Mouse (Mus musculus): Measurements from ENCODE around the gene Pcdh15. TPM values are rescaled to one million over a fixed set of nuclear protein-coding genes. Genes with fewer than 3 reads are reported as not detected.

The Pcdh15 gene
- polyA plus RNA-seq, 1 experiment from 2014 or later = 1.9 TPM

DNA sequence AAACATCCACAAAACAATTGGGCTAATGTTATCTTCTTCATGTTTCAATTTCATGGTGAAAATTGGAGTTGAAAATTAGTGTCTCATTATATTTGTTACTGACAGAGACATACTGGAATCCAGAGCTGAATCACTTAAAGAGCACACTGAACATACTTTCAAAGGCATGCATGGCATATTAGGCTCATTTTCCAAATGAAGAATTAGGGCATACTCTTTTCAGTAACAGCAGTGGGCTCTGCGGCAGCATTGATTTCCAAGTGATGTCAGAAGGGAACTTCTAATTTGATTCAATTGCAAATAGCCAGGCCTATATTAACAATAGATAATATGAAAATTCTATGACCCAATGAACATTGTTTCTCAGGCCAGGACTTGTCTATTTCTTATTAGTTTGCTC is 568.4 kb downstream of the Pcdh15 start:
- no peaks in the 10 kb centered on the region for H3K4me1 ChIP-seq (ENCODE audit: control insufficient read depth, insufficient read depth, low read length)
- no peak overlapping the region for H3K27ac ChIP-seq (ENCODE audit: low read depth, low read length)
- no peak overlapping the region for H3K9ac ChIP-seq (ENCODE audit: low read length)
- DNase-seq (ENCODE audit: low spot score) (no peak), ATAC-seq (no peak)
- H3K27me3 ChIP-seq (replicated peaks; ENCODE audit: control insufficient read depth, insufficient read depth, low read length) = no peaks in the 10 kb centered on the region
- H3K4me2 ChIP-seq (ENCODE audit: low read length) = no peak overlapping the region
- H3K9me3 ChIP-seq (replicated peaks; ENCODE audit: control insufficient read depth, low read length) = no peaks in the 10 kb centered on the region
- WGBS = 39% methylated on average over 1 of the region's 1 CpGs
- no peak overlapping the region for H3K4me3 ChIP-seq (ENCODE audit: low read depth, low read length)
- H3K36me3 ChIP-seq (ENCODE audit: control insufficient read depth, insufficient read depth, low read length) = no peaks in the 10 kb centered on the region

GRCm38 (mm10) chr10:73700519-73701286 is 601.6 kb downstream of the Pcdh15 start:
- DNase-seq (ENCODE audit: low spot score) (no peak), ATAC-seq (no peak)
- Histone ChIP-seq H3K27me3 (replicated peaks; ENCODE audit: control insufficient read depth, insufficient read depth, low read length) (no peaks in the 10 kb centered on the region), H3K27ac (ENCODE audit: low read depth, low read length) (no peak overlapping the region), H3K9me3 (replicated peaks; ENCODE audit: control insufficient read depth, low read length) (no peaks in the 10 kb centered on the region), H3K9ac (ENCODE audit: low read length) (no peak overlapping the region), H3K36me3 (ENCODE audit: control insufficient read depth, insufficient read depth, low read length) (no peaks in the 10 kb centered on the region), H3K4me2 (ENCODE audit: low read length) (no peak overlapping the region), H3K4me1 (ENCODE audit: control insufficient read depth, insufficient read depth, low read length) (no peaks in the 10 kb centered on the region), H3K4me3 (ENCODE audit: low read depth, low read length) (no peak overlapping the region)
- 62% methylated on average over 5 of the region's 5 CpGs for WGBS

GRCm38 (mm10) chr10:73725566-73726240 is 626.6 kb downstream of the Pcdh15 start:
- no peaks in the 10 kb centered on the region for H3K4me1 ChIP-seq (ENCODE audit: control insufficient read depth, insufficient read depth, low read length)
- H3K9ac ChIP-seq (ENCODE audit: low read length) = no peak overlapping the region
- H3K27me3 ChIP-seq (replicated peaks; ENCODE audit: control insufficient read depth, insufficient read depth, low read length) = no peaks in the 10 kb centered on the region
- ATAC-seq = no peak
- DNase-seq (ENCODE audit: low spot score) = no peak
- H3K36me3 ChIP-seq (ENCODE audit: control insufficient read depth, insufficient read depth, low read length) = no peaks in the 10 kb centered on the region
- no peaks in the 10 kb centered on the region for H3K9me3 ChIP-seq (replicated peaks; ENCODE audit: control insufficient read depth, low read length)
- no peak overlapping the region for H3K4me2 ChIP-seq (ENCODE audit: low read length)
- H3K27ac ChIP-seq (ENCODE audit: low read depth, low read length) = no peak overlapping the region
- 90% methylated on average over 7 of the region's 7 CpGs for WGBS
- H3K4me3 ChIP-seq (ENCODE audit: low read depth, low read length) = no peak overlapping the region

DNA sequence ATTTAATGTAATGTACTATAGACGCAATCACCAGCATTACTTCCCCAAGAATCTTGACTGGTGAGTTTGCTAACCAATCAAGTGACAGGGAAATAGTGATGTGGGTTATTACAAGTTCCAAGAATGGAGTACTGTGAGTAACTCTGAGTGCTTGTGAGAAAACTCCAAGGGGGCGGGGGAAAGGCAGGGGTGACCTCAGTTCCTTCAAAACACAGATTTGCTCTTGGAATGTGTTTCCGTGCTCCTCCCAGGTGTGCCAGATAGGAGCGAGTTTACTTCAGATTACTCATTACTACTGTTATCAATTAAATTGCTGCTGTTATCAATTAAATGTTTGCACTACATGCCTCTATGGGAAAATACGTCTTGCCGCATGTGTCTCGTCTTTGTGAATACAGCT is 634.1 kb downstream of the Pcdh15 start:
- Histone ChIP-seq H3K27ac (ENCODE audit: low read depth, low read length) (no peak overlapping the region), H3K4me2 (ENCODE audit: low read length) (no peak overlapping the region), H3K9me3 (replicated peaks; ENCODE audit: control insufficient read depth, low read length) (no peaks in the 10 kb centered on the region), H3K36me3 (ENCODE audit: control insufficient read depth, insufficient read depth, low read length) (no peaks in the 10 kb centered on the region), H3K4me1 (ENCODE audit: control insufficient read depth, insufficient read depth, low read length) (no peaks in the 10 kb centered on the region), H3K9ac (ENCODE audit: low read length) (no peak overlapping the region), H3K27me3 (replicated peaks; ENCODE audit: control insufficient read depth, insufficient read depth, low read length) (no peaks in the 10 kb centered on the region), H3K4me3 (ENCODE audit: low read depth, low read length) (no peak overlapping the region)
- ATAC-seq (no peak), DNase-seq (ENCODE audit: low spot score) (no peak)
- WGBS = 90% methylated on average over 7 of the region's 7 CpGs

DNA sequence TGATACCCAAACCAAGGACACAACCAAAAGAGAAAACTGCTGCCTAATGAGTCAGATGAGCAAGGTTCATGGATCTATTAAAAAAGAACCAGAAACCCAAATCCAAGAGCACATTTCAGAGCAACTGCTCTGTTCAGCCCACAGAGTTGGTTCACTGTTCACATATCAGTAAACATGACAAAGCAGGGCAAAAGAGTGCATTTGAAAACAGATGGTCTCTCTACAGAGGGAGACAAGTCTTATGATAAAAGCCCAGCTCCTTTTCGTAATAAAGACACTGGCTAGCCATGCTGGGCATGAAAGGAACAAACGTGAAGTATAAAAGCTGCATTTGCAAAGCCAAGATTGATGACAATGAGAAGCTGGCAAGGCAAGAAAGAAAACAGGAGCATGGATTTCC is 649.9 kb downstream of the Pcdh15 start:
- H3K27ac ChIP-seq (ENCODE audit: low read depth, low read length) = no peak overlapping the region
- no peaks in the 10 kb centered on the region for H3K27me3 ChIP-seq (replicated peaks; ENCODE audit: control insufficient read depth, insufficient read depth, low read length)
- DNase-seq (ENCODE audit: low spot score) (peak; percentile 35), ATAC-seq (no peak)
- no peak overlapping the region for H3K9ac ChIP-seq (ENCODE audit: low read length)
- H3K9me3 ChIP-seq (replicated peaks; ENCODE audit: control insufficient read depth, low read length) = no peaks in the 10 kb centered on the region
- H3K4me2 ChIP-seq (ENCODE audit: low read length) = no peak overlapping the region
- H3K4me1 ChIP-seq (ENCODE audit: control insufficient read depth, insufficient read depth, low read length) = no peaks in the 10 kb centered on the region
- H3K36me3 ChIP-seq (ENCODE audit: control insufficient read depth, insufficient read depth, low read length) = no peaks in the 10 kb centered on the region
- H3K4me3 ChIP-seq (ENCODE audit: low read depth, low read length) = no peak overlapping the region
- WGBS = 28% methylated on average over 2 of the region's 2 CpGs

DNA sequence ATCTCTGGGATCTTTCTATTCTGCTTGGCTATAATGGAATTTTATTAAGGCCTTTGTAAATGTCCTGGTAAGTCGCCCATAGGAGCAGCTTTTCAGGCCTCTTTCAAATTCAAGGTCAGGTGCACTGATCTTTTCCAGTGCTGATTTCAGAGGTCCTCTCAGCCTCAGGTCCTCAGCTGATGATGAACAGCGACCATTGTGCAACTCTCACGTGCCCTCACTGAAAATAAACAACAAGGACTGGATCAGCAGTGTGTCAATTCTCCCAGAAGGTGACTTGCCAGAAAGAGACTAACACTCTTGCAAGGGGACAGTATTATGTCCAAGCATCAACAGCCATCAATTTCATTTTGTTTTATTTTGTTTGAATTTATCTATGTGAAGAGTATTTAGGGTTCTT is 654.7 kb downstream of the Pcdh15 start:
- Histone ChIP-seq H3K9ac (ENCODE audit: low read length) (no peak overlapping the region), H3K36me3 (ENCODE audit: control insufficient read depth, insufficient read depth, low read length) (no peaks in the 10 kb centered on the region), H3K4me1 (ENCODE audit: control insufficient read depth, insufficient read depth, low read length) (no peaks in the 10 kb centered on the region), H3K4me2 (ENCODE audit: low read length) (no peak overlapping the region), H3K27ac (ENCODE audit: low read depth, low read length) (no peak overlapping the region), H3K27me3 (replicated peaks; ENCODE audit: control insufficient read depth, insufficient read depth, low read length) (no peaks in the 10 kb centered on the region), H3K9me3 (replicated peaks; ENCODE audit: control insufficient read depth, low read length) (no peaks in the 10 kb centered on the region), H3K4me3 (ENCODE audit: low read depth, low read length) (no peak overlapping the region)
- 63% methylated on average over 3 of the region's 3 CpGs for whole genome bisulfite sequencing
- no peak for DNase-seq (ENCODE audit: low spot score)
- ATAC-seq = no peak

DNA sequence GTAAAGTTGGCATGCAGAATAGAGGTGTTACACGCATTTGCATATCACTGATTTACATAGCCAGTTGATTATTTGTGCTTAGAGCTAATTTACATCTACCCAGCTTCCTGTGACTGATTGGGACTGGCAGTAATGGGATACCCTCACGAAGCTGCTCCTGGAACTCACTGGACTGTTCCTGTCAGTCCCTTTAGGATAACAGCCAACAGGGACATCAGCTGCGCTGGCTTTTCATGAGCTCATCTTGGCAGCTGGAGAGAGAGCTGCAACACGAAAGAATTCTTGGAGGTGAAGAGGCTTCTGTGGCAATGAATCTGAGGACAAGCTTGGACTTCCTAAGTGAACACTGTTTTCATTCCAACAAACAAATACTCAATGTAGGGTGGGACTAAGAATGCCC is 683.8 kb downstream of the Pcdh15 start:
- ATAC-seq = 0 out of 2 replicates have a peak, but pooled peaks have one; percentile 18
- H3K4me3 ChIP-seq (ENCODE audit: low read depth, low read length) = no peak overlapping the region
- H3K4me2 ChIP-seq (ENCODE audit: low read length) = no peak overlapping the region
- WGBS = 49% methylated on average over 4 of the region's 4 CpGs
- H3K36me3 ChIP-seq (ENCODE audit: control insufficient read depth, insufficient read depth, low read length) = no peaks in the 10 kb centered on the region
- H3K4me1 ChIP-seq (ENCODE audit: control insufficient read depth, insufficient read depth, low read length) = no peaks in the 10 kb centered on the region
- H3K9ac ChIP-seq (ENCODE audit: low read length) = no peak overlapping the region
- no peak overlapping the region for H3K27ac ChIP-seq (ENCODE audit: low read depth, low read length)
- no peaks in the 10 kb centered on the region for H3K27me3 ChIP-seq (replicated peaks; ENCODE audit: control insufficient read depth, insufficient read depth, low read length)
- no peaks in the 10 kb centered on the region for H3K9me3 ChIP-seq (replicated peaks; ENCODE audit: control insufficient read depth, low read length)
- peak; percentile 23 for DNase-seq (ENCODE audit: low spot score)

DNA sequence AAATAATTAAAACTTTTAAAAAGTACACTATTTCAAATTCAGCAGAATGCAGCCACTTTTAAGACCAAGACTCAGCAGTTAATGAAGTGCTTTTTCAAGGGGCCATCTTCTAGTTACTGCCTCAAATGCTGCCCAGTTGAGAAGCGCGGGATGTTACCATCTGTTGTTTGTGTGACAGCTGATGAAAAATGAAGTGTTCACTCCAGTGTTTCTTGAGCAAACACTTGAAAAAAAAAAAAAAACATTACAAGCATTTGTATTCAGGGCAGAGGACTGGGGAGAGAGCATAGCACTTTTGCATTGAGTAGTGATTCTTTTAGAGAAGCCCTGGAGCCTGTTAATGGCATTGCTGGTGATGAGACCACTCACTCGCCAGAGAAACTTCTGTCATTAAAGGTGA is 689.0 kb downstream of the Pcdh15 start:
- H3K27me3 ChIP-seq (replicated peaks; ENCODE audit: control insufficient read depth, insufficient read depth, low read length) = no peaks in the 10 kb centered on the region
- no peaks in the 10 kb centered on the region for H3K36me3 ChIP-seq (ENCODE audit: control insufficient read depth, insufficient read depth, low read length)
- no peaks in the 10 kb centered on the region for H3K4me1 ChIP-seq (ENCODE audit: control insufficient read depth, insufficient read depth, low read length)
- H3K27ac ChIP-seq (ENCODE audit: low read depth, low read length) = no peak overlapping the region
- WGBS = 81% methylated on average over 3 of the region's 3 CpGs
- H3K9ac ChIP-seq (ENCODE audit: low read length) = no peak overlapping the region
- H3K4me3 ChIP-seq (ENCODE audit: low read depth, low read length) = no peak overlapping the region
- no peak for ATAC-seq
- no peaks in the 10 kb centered on the region for H3K9me3 ChIP-seq (replicated peaks; ENCODE audit: control insufficient read depth, low read length)
- no peak for DNase-seq (ENCODE audit: low spot score)
- no peak overlapping the region for H3K4me2 ChIP-seq (ENCODE audit: low read length)

DNA sequence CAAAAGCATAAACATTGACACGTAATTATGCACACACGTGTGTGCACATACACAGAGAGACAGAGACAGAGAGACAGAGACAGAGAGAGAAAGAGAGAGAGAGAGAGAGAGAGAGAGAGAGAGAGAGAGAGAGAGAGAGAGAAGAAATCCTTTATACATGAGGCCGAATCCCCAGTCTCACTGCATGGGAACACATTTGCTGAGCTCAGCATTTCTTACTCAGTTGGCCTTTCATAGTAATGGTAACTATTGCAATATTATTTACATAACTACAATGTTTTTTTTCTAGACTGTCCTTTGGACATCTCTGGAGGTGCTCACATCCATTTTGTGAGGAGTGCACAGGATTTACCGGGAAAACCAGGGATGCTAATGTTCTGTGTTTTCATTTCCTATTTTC is 705.9 kb downstream of the Pcdh15 start:
- Histone ChIP-seq H3K4me2 (ENCODE audit: low read length) (no peak overlapping the region), H3K4me3 (ENCODE audit: low read depth, low read length) (no peak overlapping the region), H3K27ac (ENCODE audit: low read depth, low read length) (no peak overlapping the region), H3K9me3 (replicated peaks; ENCODE audit: control insufficient read depth, low read length) (no peaks in the 10 kb centered on the region), H3K27me3 (replicated peaks; ENCODE audit: control insufficient read depth, insufficient read depth, low read length) (no peaks in the 10 kb centered on the region), H3K4me1 (ENCODE audit: control insufficient read depth, insufficient read depth, low read length) (no peaks in the 10 kb centered on the region), H3K9ac (ENCODE audit: low read length) (no peak overlapping the region), H3K36me3 (ENCODE audit: control insufficient read depth, insufficient read depth, low read length) (no peaks in the 10 kb centered on the region)
- WGBS = 87% methylated on average over 4 of the region's 4 CpGs
- no peak for ATAC-seq
- no peak for DNase-seq (ENCODE audit: low spot score)
